Mouse (Mus musculus) midbrain, embryonic 12.5 days (tissue): ENCODE data around the gene Fut8. TPM values are rescaled to one million over a fixed set of nuclear protein-coding genes. Genes with fewer than 3 reads are reported as not detected.
A peak's percentile ranks its signal among the peaks of the same experiment; 100 is the strongest.

Experiments
- ATAC-seq: fragments of 200-750 bp; cut with Nextera tagmentation; 2 replicates; pipeline ENCODE4 v1.8.0; 2017; ENCODE audit warnings: low read depth, moderate TSS enrichment, moderate library complexity; ENCODE audit not compliant: low FRiP score
- H3K27ac ChIP-seq: fragments of 300-500 bp; sonication (generic); replicated peaks from 2 replicates; pipeline ENCODE4 v1.5.1; 2016; ENCODE audit warnings: mild to moderate bottlenecking
- H3K27me3 ChIP-seq: fragments of 300-500 bp; sonication (generic); 2 replicates; pipeline ENCODE4 v1.6.1; 2016; ENCODE audit warnings: mild to moderate bottlenecking
- H3K36me3 ChIP-seq: fragments of 300-500 bp; sonication (generic); 2 replicates; pipeline ENCODE4 v1.6.1; 2016
- H3K4me1 ChIP-seq: fragments of 300-500 bp; sonication (generic); 2 replicates; pipeline ENCODE4 v1.6.1; 2016
- H3K4me2 ChIP-seq: fragments of 300-500 bp; sonication (generic); replicated peaks from 2 replicates; pipeline ENCODE4 v1.6.1; 2016; ENCODE audit warnings: mild to moderate bottlenecking, moderate library complexity
- H3K4me3 ChIP-seq: fragments of 300-500 bp; sonication (generic); 2 replicates; pipeline ENCODE4 v1.5.1; 2016; ENCODE audit warnings: mild to moderate bottlenecking
- H3K9ac ChIP-seq: fragments of 300-500 bp; sonication (generic); replicated peaks from 2 replicates; pipeline ENCODE4 v1.6.1; 2016; ENCODE audit warnings: mild to moderate bottlenecking, moderate library complexity
- H3K9me3 ChIP-seq: fragments of 300-500 bp; sonication (generic); 2 replicates; pipeline ENCODE4 v1.6.1; 2016; ENCODE audit warnings: mild to moderate bottlenecking
- whole genome bisulfite sequencing: fragments of 180-500 bp; shearing (Covaris S2); methylation state at CpG from one replicate; pipeline ENCODE4 v1.1.7; 2016; 5-methylcytosine and 5-hydroxymethylcytosine counted together
- polyA plus RNA-seq: library from polyadenylated mRNA; unstranded; fragments of >200 nt; fragmentation: Nextera tagmentation; extraction: Ambion mirVana; gene quantifications from 2 replicates; pipeline ENCODE4 v1.2.1, GENCODE M21; 2016

Fut8 gene
- polyA plus RNA-seq, 1 experiment from 2014 or later = 49.7 TPM

DNA sequence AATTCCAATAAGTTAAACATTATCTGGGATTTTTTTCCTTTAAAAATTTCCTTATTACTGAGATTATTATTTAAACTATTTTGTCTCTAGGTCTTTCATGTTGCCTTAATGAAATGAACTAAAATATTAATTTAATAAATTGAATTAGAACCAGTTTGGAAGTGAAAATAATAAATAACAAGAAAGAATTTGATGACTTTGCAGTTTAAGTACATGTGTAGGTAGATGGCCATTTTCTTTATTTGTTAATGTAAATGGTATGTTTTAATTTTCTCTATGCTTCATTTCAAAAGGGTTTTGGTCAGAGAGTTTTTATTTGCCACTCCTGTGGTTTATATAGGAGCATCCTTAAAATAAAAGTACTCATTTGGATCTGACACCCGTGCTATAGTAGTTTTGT, 177.8 kb downstream of the Fut8 start:
- Histone ChIP-seq H3K4me2 (no peak overlapping the region), H3K9me3 (no peaks in the 10 kb centered on the region), H3K4me1 (no peaks in the 10 kb centered on the region), H3K27ac (no peak overlapping the region), H3K9ac (no peak overlapping the region), H3K27me3 (no peaks in the 10 kb centered on the region), H3K36me3 (no peaks in the 10 kb centered on the region), H3K4me3 (no peak overlapping the region)
- ATAC-seq = no peak
- WGBS = 84% methylated on average over 1 of the region's 1 CpGs

DNA sequence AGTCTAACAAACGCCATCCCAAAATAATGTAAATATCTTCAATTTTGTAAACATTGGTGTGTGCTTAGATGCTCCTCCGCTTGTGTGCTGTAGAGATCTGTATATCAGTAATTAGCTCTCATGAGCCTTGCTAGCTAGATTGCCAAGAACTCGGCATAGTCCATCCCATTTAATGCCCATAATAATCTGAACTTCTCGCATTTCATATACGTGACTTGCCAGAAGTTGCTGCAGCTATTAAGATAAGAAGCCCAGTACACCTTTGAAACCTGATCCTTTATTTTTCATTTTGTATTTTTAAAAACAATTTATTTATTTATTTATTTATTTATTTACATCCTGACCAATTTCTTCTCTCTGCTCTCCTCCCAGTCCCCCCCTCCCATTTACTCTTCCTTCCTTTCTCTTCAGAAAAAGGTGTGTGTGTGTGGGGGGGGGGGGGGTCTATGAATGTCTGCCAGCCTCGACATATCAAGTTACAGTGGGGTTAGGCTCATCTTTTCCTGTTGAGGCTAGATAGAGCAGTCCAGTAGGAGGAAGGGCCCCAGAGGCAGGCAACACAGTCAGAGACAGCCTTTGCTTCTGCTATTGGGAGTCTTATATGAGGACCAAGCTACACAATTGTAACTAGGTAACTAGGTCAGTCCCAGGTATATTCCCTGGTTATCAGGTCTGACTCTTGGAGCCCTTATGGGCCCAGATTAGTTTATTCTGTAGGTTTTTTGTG, 183.9 kb downstream of the Fut8 start:
- H3K9me3 ChIP-seq = no peaks in the 10 kb centered on the region
- no peaks in the 10 kb centered on the region; the same call in 1 of the 2 replicates for H3K4me1 ChIP-seq
- H3K4me3 ChIP-seq = no peak overlapping the region
- H3K4me2 ChIP-seq = no peak overlapping the region
- no peak overlapping the region for H3K9ac ChIP-seq
- WGBS = 93% methylated on average over 6 of the region's 6 CpGs
- no peaks in the 10 kb centered on the region for H3K27me3 ChIP-seq
- no peak for ATAC-seq
- no peak overlapping the region for H3K27ac ChIP-seq
- H3K36me3 ChIP-seq = no peaks in the 10 kb centered on the region

DNA sequence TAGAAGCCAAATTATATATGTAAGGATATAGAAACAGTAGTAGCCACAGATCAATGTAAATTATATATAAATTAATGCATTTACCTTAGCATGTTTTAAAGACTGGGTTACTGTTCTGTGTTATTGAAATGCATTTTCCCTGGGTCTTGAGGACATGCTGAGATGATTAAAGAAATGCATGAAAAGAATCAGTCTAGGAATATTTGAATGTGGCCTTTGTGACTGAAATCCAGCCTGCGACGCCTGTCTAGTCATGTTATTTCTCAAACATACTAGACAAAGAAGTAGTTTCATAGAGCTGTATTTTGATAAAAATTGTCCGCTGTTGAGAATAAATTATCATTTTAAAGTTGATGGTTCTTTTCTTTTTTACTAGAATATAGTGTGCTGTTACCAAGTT, 188.2 kb downstream of the Fut8 start:
- no peak overlapping the region for H3K9ac ChIP-seq
- 38% methylated on average over 3 of the region's 3 CpGs for WGBS
- no peak overlapping the region for H3K4me3 ChIP-seq
- H3K9me3 ChIP-seq = no peaks in the 10 kb centered on the region
- no peak overlapping the region for H3K4me2 ChIP-seq
- no peak overlapping the region for H3K27ac ChIP-seq
- no peaks in the 10 kb centered on the region; the same call in 1 of the 2 replicates for H3K4me1 ChIP-seq
- H3K36me3 ChIP-seq = no peaks in the 10 kb centered on the region
- no peaks in the 10 kb centered on the region for H3K27me3 ChIP-seq
- ATAC-seq = peak; percentile 54

DNA sequence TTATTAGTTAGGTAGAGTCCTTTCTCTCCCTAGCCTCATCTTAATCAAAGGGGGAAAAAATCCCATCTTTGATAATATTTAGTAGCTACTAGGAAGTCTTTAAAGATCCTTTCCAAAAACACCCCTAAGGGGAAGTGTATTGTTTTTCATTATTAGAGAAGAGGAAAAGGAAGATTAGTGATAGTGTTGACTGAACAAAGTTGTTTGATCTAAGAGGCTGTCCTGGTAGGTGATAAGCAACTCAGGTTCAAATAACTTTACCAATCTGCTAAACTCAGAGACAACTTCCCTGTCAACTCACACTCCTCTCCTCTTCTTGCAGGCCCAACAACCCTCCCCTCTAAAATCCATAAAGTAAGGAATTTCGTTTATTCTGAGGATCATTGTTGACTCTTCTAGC, 190.2 kb downstream of the Fut8 start:
- Histone ChIP-seq H3K4me1 (no peaks in the 10 kb centered on the region; the same call in 1 of the 2 replicates), H3K9me3 (no peaks in the 10 kb centered on the region), H3K36me3 (no peaks in the 10 kb centered on the region), H3K27me3 (no peaks in the 10 kb centered on the region), H3K27ac (no peak overlapping the region), H3K4me2 (no peak overlapping the region), H3K4me3 (no peak overlapping the region), H3K9ac (no peak overlapping the region)
- ATAC-seq = no peak
- 69% methylated on average over 1 of the region's 1 CpGs for WGBS

DNA sequence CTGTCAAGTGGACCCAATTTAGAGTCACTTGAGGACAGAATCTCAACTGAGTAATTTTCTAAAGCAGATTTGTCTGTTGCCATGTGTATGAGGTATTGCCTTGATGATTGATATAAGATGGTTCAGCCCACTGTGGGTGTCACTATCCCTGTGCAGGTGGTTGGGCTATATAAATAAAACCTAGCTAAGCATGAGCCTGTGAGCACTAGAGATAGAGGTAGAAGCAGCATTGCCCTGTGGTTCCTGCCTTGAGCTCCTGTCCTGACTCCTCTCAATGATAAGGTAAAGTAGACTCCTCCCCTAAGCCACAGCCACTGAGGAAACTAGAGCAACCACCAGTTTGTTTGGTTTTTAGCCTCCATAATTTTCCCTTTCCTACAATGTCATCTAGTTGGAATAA, 191.5 kb downstream of the Fut8 start:
- ATAC-seq = no peak
- Histone ChIP-seq H3K9me3 (no peaks in the 10 kb centered on the region), H3K27ac (no peak overlapping the region), H3K9ac (no peak overlapping the region), H3K4me3 (no peak overlapping the region), H3K27me3 (no peaks in the 10 kb centered on the region), H3K4me2 (no peak overlapping the region), H3K36me3 (no peaks in the 10 kb centered on the region), H3K4me1 (no peaks in the 10 kb centered on the region; the same call in 1 of the 2 replicates)

DNA sequence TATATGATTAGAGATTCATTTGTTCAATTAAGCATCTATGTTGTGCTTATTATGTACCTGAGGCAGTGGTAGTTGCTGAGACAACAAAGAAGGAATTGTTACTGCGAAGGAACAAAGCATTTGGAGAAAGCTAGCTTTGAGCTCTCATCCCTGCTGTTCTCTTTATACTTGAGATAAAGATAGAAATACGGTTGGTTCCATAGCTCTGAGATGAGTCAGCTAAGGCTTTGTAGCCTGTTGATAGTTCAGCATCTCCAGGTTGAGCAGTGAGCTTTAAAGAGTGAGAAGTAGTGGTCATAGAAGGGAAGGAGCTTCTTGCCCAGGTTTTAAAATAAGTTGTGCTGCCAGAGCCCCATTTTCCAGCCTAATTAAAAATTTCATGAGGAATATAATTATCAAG, 198.8 kb downstream of the Fut8 start:
- H3K27ac ChIP-seq = no peak overlapping the region
- no peak overlapping the region for H3K4me2 ChIP-seq
- no peak overlapping the region for H3K9ac ChIP-seq
- no peaks in the 10 kb centered on the region for H3K4me1 ChIP-seq
- no peaks in the 10 kb centered on the region for H3K36me3 ChIP-seq
- ATAC-seq = no peak
- H3K4me3 ChIP-seq = no peak overlapping the region
- H3K27me3 ChIP-seq = no peaks in the 10 kb centered on the region; the same call in none of the 2 replicates
- WGBS = 54% methylated on average over 2 of the region's 2 CpGs
- H3K9me3 ChIP-seq = no peaks in the 10 kb centered on the region

DNA sequence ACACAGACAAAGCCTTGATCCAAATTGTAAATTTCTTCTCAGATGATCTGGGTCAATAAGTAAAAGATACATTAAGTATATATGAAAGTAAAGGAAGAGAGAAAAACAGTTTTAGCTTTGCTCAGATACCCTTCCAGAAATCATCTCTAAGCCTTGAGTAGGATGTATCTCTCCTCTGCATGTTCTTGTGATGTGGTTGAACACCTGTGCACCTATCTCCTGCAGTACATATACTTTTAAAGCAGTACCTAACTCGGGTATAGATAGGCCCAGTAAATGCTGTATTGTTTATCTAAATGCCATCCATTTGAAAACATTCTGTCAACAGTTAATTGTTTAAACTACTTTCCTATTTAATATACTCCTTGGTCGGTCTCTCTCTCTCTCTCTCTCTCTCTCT, 212.9 kb downstream of the Fut8 start:
- H3K36me3 ChIP-seq = no peaks in the 10 kb centered on the region
- no peak overlapping the region for H3K27ac ChIP-seq
- H3K9me3 ChIP-seq = no peaks in the 10 kb centered on the region
- ATAC-seq = no peak
- no peak overlapping the region for H3K9ac ChIP-seq
- no peak overlapping the region for H3K4me3 ChIP-seq
- no peaks in the 10 kb centered on the region for H3K4me1 ChIP-seq
- WGBS = 86% methylated on average over 2 of the region's 2 CpGs
- no peaks in the 10 kb centered on the region for H3K27me3 ChIP-seq
- H3K4me2 ChIP-seq = no peak overlapping the region

DNA sequence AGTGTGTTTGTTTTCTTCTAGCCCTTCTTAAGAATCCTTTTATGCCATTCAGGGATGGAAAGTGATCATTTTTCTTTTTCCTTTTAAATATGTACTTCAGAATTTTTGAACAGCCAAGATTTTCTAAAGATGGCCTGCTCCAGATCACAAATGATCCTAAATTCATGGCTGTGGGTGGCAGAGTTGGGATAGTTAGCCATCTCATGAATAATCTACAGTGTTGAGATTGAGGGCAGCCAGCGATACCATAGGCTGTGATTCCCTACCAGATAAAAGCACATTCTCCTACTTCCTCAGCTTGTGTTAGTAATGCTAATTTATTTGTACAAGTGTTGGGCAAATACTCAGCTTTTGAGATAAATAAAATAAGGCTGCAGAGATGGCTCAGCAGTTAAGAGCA, 228.3 kb downstream of the Fut8 start:
- no peak overlapping the region for H3K4me3 ChIP-seq
- H3K4me2 ChIP-seq = no peak overlapping the region
- H3K4me1 ChIP-seq = no peaks in the 10 kb centered on the region
- no peak overlapping the region for H3K9ac ChIP-seq
- no peaks in the 10 kb centered on the region for H3K27me3 ChIP-seq
- no peak overlapping the region for H3K27ac ChIP-seq
- WGBS = 85% methylated on average over 1 of the region's 1 CpGs
- no peaks in the 10 kb centered on the region for H3K9me3 ChIP-seq
- H3K36me3 ChIP-seq = no peaks in the 10 kb centered on the region
- ATAC-seq = no peak

DNA sequence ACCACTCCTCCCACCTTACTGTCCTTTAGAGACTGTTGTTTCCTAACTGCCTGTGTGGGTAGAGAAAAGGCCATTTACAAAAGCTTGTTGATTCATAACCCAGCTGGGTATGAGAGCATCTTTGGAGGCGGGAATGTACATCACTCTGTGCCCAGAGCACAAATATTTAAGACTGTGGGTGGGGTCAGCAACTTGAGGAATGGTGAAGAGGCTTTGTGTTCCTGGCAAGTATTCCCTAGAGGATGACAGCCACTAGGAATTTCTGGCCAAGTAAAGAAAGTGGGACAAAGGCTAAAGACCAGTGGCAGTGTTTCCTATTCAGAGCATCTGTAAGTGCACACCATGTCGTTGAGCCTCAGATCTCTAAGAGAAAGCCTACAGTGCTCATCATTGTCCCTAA, 242.0 kb downstream of the Fut8 start:
- H3K9me3 ChIP-seq = no peaks in the 10 kb centered on the region
- 80% methylated on average over 2 of the region's 2 CpGs for WGBS
- no peak overlapping the region for H3K4me3 ChIP-seq
- no peak overlapping the region for H3K4me2 ChIP-seq
- no peaks in the 10 kb centered on the region for H3K27me3 ChIP-seq
- ATAC-seq = no peak
- peaks cover 4% of the 10 kb centered on the region; the same call in 1 of the 2 replicates for H3K36me3 ChIP-seq
- no peak overlapping the region for H3K9ac ChIP-seq
- H3K27ac ChIP-seq = no peak overlapping the region
- no peaks in the 10 kb centered on the region; the same call in 1 of the 2 replicates for H3K4me1 ChIP-seq

DNA sequence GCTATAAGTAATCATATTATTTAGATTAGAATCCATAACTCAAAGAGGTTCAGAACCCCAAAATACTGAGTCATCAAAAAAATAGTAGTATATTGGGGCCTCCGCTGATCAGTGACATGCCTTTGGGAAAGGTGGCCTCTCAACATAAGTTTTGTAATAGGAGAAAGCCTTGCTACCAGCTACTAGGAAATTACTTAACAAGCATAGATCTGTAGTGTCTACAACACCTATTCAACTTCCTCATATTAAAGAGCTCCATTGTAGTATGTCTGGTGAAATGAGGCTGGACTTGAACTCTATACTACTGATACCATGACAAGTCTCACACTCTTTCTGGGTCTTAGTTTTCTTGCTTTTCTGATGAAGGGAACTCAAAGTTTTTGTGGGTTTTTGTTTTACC, 243.2 kb downstream of the Fut8 start:
- no peak overlapping the region for H3K27ac ChIP-seq
- H3K4me3 ChIP-seq = no peak overlapping the region
- no peaks in the 10 kb centered on the region for H3K9me3 ChIP-seq
- H3K36me3 ChIP-seq = no peaks in the 10 kb centered on the region
- no peak overlapping the region for H3K4me2 ChIP-seq
- H3K9ac ChIP-seq = no peak overlapping the region
- H3K4me1 ChIP-seq = no peaks in the 10 kb centered on the region; the same call in 1 of the 2 replicates
- WGBS = 98% methylated on average over 1 of the region's 1 CpGs
- H3K27me3 ChIP-seq = no peaks in the 10 kb centered on the region
- no peak for ATAC-seq

DNA sequence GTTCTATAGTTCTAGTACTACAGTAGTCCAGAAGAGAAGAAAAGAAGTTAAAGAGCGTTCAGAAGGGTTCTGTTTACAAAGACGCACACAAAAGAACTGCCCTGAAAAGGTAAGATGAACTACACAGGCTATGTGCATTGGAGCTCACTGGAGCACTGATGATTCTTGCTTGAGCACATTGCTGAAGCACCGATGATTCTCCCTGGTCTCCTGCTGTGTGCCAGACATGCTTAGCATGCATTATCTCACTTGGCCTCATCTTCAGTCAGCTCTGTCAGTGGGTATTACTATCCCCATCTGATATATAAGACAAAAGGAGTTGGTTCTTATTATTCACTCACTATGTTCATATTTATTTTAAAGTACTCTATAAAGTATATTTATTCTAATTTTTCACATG, 243.9 kb downstream of the Fut8 start:
- Histone ChIP-seq H3K4me1 (no peaks in the 10 kb centered on the region; the same call in 1 of the 2 replicates), H3K4me2 (no peak overlapping the region), H3K27me3 (no peaks in the 10 kb centered on the region), H3K36me3 (no peaks in the 10 kb centered on the region), H3K9me3 (no peaks in the 10 kb centered on the region), H3K9ac (no peak overlapping the region), H3K4me3 (no peak overlapping the region), H3K27ac (no peak overlapping the region)
- ATAC-seq = no peak
- WGBS = 39% methylated on average over 3 of the region's 3 CpGs

DNA sequence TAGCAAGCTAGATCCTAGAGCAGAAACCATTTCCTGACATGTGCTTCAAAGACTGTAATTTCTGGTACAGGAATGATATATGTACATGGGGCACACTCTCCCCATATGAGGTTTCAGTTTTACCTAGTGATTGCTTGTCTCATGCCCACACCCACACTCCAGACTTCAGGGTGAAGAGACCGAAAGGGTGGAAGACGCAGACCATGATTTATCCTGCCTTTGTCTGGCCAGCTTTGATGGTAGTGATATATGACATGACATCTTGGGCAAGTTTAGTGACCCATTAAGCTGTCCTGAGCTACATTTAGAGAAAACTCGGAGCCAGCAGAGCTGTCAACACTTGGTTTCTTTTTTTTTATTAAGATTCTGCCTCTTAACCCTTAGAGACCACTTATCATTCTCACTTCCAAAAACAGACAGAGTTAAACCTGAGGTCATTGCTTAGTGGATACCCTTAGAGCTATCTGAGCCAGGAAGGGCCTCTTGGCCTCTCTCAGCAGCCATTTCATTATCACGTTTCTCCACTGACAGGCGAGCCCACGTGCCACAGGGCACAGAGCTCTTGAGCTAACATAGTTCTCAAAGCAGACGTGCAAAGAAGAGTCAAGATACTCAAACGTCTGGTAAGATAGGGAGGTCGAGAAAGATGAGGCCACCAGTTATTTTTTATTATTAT, 245.4 kb downstream of the Fut8 start:
- no peaks in the 10 kb centered on the region for H3K36me3 ChIP-seq
- no peak overlapping the region for H3K9ac ChIP-seq
- 77% methylated on average over 9 of the region's 9 CpGs for WGBS

More for the DNA sequence above, 245.4 kb downstream of the Fut8 start:
- H3K27me3 ChIP-seq = no peaks in the 10 kb centered on the region
- no peaks in the 10 kb centered on the region; the same call in 1 of the 2 replicates for H3K4me1 ChIP-seq
- H3K9me3 ChIP-seq = no peaks in the 10 kb centered on the region
- no peak overlapping the region for H3K4me2 ChIP-seq
- no peak overlapping the region for H3K27ac ChIP-seq
- H3K4me3 ChIP-seq = no peak overlapping the region
- ATAC-seq = no peak
